Comparison of ENCODE assay signal across 27 mouse cellular contexts in the genomic region with DNA sequence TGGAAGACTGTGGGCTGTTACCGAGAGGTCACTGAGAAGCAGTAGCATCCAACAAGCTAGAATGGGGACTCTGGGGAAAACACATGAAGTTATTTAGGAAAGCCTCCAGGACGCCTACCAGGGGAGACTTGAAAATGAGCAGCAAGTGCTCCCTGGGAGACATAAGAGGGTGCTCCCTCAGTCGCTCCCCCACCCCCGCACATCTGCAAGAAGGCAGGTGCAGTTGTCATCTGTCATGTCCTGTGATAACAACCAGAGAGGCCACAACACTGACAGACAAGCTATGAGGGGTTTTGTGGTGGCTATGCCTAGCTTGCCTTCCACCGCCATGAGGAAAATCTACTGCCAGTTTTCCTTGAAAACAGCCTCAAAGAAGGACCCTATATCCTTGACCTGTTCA. TPM values are rescaled to one million over a fixed set of nuclear protein-coding genes. Genes with fewer than 3 reads are reported as not detected.
DNase-seq lines count a peak whose midpoint lies in the region; ATAC-seq and TF ChIP-seq lines count a peak whose summit lies in the region.
"Had no signal": no experiment of that assay in that cellular context is flagged by ENCODE, and none has a peak within 500 bp of the region (broad histone marks: within the 10 kb centered on the region; RNA-seq: fewer than 3 reads in every experiment).

No protein-coding gene starts in this region.

- no peaks in the 10 kb centered on the region for H3K36me3 ChIP-seq in heart, embryonic 13.5 days
- peaks cover 0 to 23% of the 10 kb centered on the region in 2 experiments for H3K36me3 ChIP-seq in CH12.LX (replicated peaks in 1 of 2; ENCODE audit: control insufficient read depth in 1 of 2, insufficient read depth in 1 of 2, low read length in 1 of 2)
- H3K36me3 ChIP-seq: embryonic facial prominence, embryonic 12.5 days; embryonic facial prominence, embryonic 15.5 days had no signal

- no peaks in the 10 kb centered on the region for H3K27me3 ChIP-seq in heart, embryonic 13.5 days (replicated peaks)
- no peaks in the 10 kb centered on the region for H3K27me3 ChIP-seq in CH12.LX (replicated peaks)
- H3K27me3 ChIP-seq: embryonic facial prominence, embryonic 12.5 days; embryonic facial prominence, embryonic 15.5 days had no signal

- TF ChIP-seq POLR2A in CH12.LX (IDR thresholded peaks at IDR 0.05; ENCODE audit: low read depth, low read length), result no peak

- no peak overlapping the region for H3K4me2 ChIP-seq in heart, embryonic 13.5 days
- peak overlapping the region; percentile 53 for H3K4me2 ChIP-seq in CH12.LX (ENCODE audit: insufficient read depth, low read depth, poor library complexity, severe bottlenecking)
- H3K4me2 ChIP-seq: embryonic facial prominence, embryonic 12.5 days; embryonic facial prominence, embryonic 15.5 days; hindbrain, embryonic 14.5 days had no signal

- in situ Hi-C loops in CH12.LX (cut with MboI; ENCODE audit: low pct_ligation_motif_present, low pct_unique_long_range_greater_than_20kb, low sequenced_read_pairs), result no loop called here

- TF ChIP-seq RAD21 in CH12.LX (IDR thresholded peaks at IDR 0.05; ENCODE audit: low read depth, low read length), result no peak

- peaks cover 76% of the 10 kb centered on the region for H3K79me2 ChIP-seq in CH12.LX (replicated peaks; ENCODE audit: control insufficient read depth, extremely low read depth, insufficient read depth, poor library complexity, severe bottlenecking)

- no peak for ATAC-seq in heart, embryonic 13.5 days (ENCODE audit: extremely low read depth, insufficient number of reproducible peaks, low FRiP score, low TSS enrichment)
- ATAC-seq: forebrain, embryonic 14.5 days; forebrain, postnatal 0 days; hindbrain, postnatal 0 days; inflammation-experienced regulatory T-cells, adult 6 months; intestine, embryonic 16.5 days had no signal

- no peaks in the 10 kb centered on the region for H3K9me3 ChIP-seq in heart, embryonic 13.5 days
- H3K9me3 ChIP-seq in CH12.LX (replicated peaks; ENCODE audit: low read length), result no peaks in the 10 kb centered on the region
- H3K9me3 ChIP-seq: embryonic facial prominence, embryonic 12.5 days; embryonic facial prominence, embryonic 15.5 days had no signal

- no peak for TF ChIP-seq EP300 in CH12.LX (IDR thresholded peaks at IDR 0.05; ENCODE audit: low read length)

- WGBS in heart, embryonic 13.5 days, result 50% methylated on average over 5 of the region's 5 CpGs

- H3K9ac ChIP-seq in heart, embryonic 13.5 days, result 0 out of 2 replicates have a peak overlapping the region, but pooled peaks have one; percentile 30
- H3K9ac ChIP-seq in CH12.LX (ENCODE audit: insufficient read depth, low read depth), result peak overlapping the region; percentile 55; the same call in 1 of the 2 replicates
- H3K9ac ChIP-seq: embryonic facial prominence, embryonic 12.5 days; embryonic facial prominence, embryonic 15.5 days; forebrain, postnatal 0 days; hindbrain, embryonic 14.5 days had no signal

- H3K27ac ChIP-seq in heart, embryonic 13.5 days (replicated peaks), result peak overlapping the region; percentile 10; the same call in 1 of the 2 replicates
- peak overlapping the region; percentile 80 for H3K27ac ChIP-seq in layer of hippocampus, adult 2 months
- peak overlapping the region; percentile 95 for H3K27ac ChIP-seq in CH12.LX (ENCODE audit: insufficient read depth, low read depth)
- H3K27ac ChIP-seq: embryonic facial prominence, embryonic 12.5 days; embryonic facial prominence, embryonic 15.5 days; hindbrain, embryonic 14.5 days had no signal

- dilution Hi-C loops in CH12.LX (cut with MboI; ENCODE audit: extremely low pct_ligation_motif_present, extremely low pct_unique_long_range_greater_than_20kb, low sequenced_read_pairs), result no loop called here

- no peak for TF ChIP-seq CTCF in layer of hippocampus, adult 2 months (conservative IDR thresholded peaks at IDR 0.05)
- no peak for TF ChIP-seq CTCF in CH12.LX (conservative IDR thresholded peaks at IDR 0.05 in 1 of 2, IDR thresholded peaks at IDR 0.05 in 1 of 2; ENCODE audit: low read depth in 2 of 2, low read length in 2 of 2)

- intact Hi-C loops in heart, postnatal 25 days (cut with DNase I), result no loop called here

- H3K4me1 ChIP-seq in heart, embryonic 13.5 days, result peaks cover 74% of the 10 kb centered on the region
- H3K4me1 ChIP-seq in CH12.LX (ENCODE audit: control insufficient read depth in 1 of 2, insufficient read depth in 2 of 2), result peaks cover 49 to 85% of the 10 kb centered on the region in 2 experiments

- no peak overlapping the region for H3K4me3 ChIP-seq in heart, embryonic 13.5 days
- H3K4me3 ChIP-seq in layer of hippocampus, adult 2 months, result no peak overlapping the region
- H3K4me3 ChIP-seq in CH12.LX (replicated peaks in 1 of 3; ENCODE audit: low read depth in 2 of 3, low read length in 2 of 3, poor library complexity in 1 of 3), result no peak overlapping the region
- H3K4me3 ChIP-seq: embryonic facial prominence, embryonic 12.5 days; embryonic facial prominence, embryonic 15.5 days had no signal

- peak; percentile 90 for DNase-seq in heart, adult 11 months
- DNase-seq in heart, postnatal 25 days (ENCODE audit: low spot score), result no peak
- DNase-seq in heart, adult 18-20 months, result no peak
- DNase-seq in layer of hippocampus, adult 2 months (ENCODE audit: low spot score in 2 of 2), result no peak
- no peak for DNase-seq in layer of hippocampus, adult 18-20 months (ENCODE audit: low spot score in 2 of 2)
- no peak for DNase-seq in CH12.LX (ENCODE audit: extremely low read depth)
- DNase-seq in kidney, postnatal 36 days, result no peak
- DNase-seq: adrenal gland, adult 2 months; adrenal gland, postnatal 14 days; B cell, adult 2 months; cerebellum, adult 11 months; cerebellum, adult 2 months; cerebellum, adult 9-11 months; cerebellum, postnatal 25 days; forebrain, postnatal 0 days; gastrocnemius, postnatal 10 days; gastrocnemius, postnatal 36 days; heart, postnatal 36 days; kidney, adult 18-20 months had no signal

TF ChIP-seq in CH12.LX, 34 proteins besides CTCF, POLR2A, EP300 and RAD21:
- TF ChIP-seq IRF4 (IDR thresholded peaks at IDR 0.05; ENCODE audit: low read depth, low read length) (no peak), GABPA (IDR thresholded peaks at IDR 0.05; ENCODE audit: insufficient replicate concordance, low read depth, low read length) (no peak), USF2 (conservative IDR thresholded peaks at IDR 0.05; ENCODE audit: low read depth, low read length) (no peak), BHLHE40 (IDR thresholded peaks at IDR 0.05; ENCODE audit: low read depth, low read length) (0 out of 2 replicates have a peak, but pooled peaks have one; percentile 21), MYC (IDR thresholded peaks at IDR 0.05; ENCODE audit: low read depth, low read length) (no peak), NELFE (IDR thresholded peaks at IDR 0.05; ENCODE audit: low read depth, low read length) (no peak), UBTF (IDR thresholded peaks at IDR 0.05; ENCODE audit: low read depth, low read length) (no peak), ZMIZ1 (IDR thresholded peaks at IDR 0.05; ENCODE audit: low read depth, low read length) (no peak), CHD1 (IDR thresholded peaks at IDR 0.05; ENCODE audit: low read depth, low read length) (no peak), E2F4 (IDR thresholded peaks at IDR 0.05; ENCODE audit: insufficient replicate concordance, low read depth, low read length) (no peak), HCFC1 (IDR thresholded peaks at IDR 0.05; ENCODE audit: low read depth, low read length) (no peak), ZC3H11A (IDR thresholded peaks at IDR 0.05; ENCODE audit: low read depth, low read length) (no peak), SIN3A (IDR thresholded peaks at IDR 0.05; ENCODE audit: low read length) (0 out of 2 replicates have a peak, but pooled peaks have one; percentile 23), TCF12 (IDR thresholded peaks at IDR 0.05; ENCODE audit: low read depth, low read length) (peak; percentile 33; the same call in 1 of the 2 replicates), USF1 (IDR thresholded peaks at IDR 0.05; ENCODE audit: low read depth, low read length) (no peak), POLR2AphosphoS2 (IDR thresholded peaks at IDR 0.05; ENCODE audit: low read depth, low read length) (no peak), KAT2A (IDR thresholded peaks at IDR 0.05; ENCODE audit: insufficient replicate concordance, low read length) (no peak), RCOR1 (conservative IDR thresholded peaks at IDR 0.05; ENCODE audit: low read depth, low read length) (no peak), ZKSCAN1 (IDR thresholded peaks at IDR 0.05; ENCODE audit: borderline replicate concordance, low read depth, low read length) (no peak), MAX (IDR thresholded peaks at IDR 0.05; ENCODE audit: low read length) (no peak), JUND (conservative IDR thresholded peaks at IDR 0.05; ENCODE audit: low read depth, low read length) (no peak), SMC3 (IDR thresholded peaks at IDR 0.05; ENCODE audit: low read depth, low read length) (no peak), NRF1 (IDR thresholded peaks at IDR 0.05; ENCODE audit: low read depth, low read length) (no peak)
TF ChIP-seq in CH12.LX: peak in this region for 3.

RNA-seq across cellular contexts. Expression of a gene that starts 57.7 kb away (rescaled TPM):
- total RNA-seq in heart, postnatal 25 days (2021), result 10 to 100 TPM; 67.1 to 78.4 TPM
- polyA plus RNA-seq in heart, embryonic 13.5 days (2015; fragmentation: Nextera tagmentation; extraction: Ambion mirVana), result 29.7 and 30.8 TPM in 2 replicates
- total RNA-seq in heart, adult 18-20 months (2021), result 10 to 100 TPM; 71.3 to 77.6 TPM
- 10 to 100 TPM; 66.0 to 68.1 TPM for total RNA-seq in layer of hippocampus, adult 2 months (2021)
- 10 to 100 TPM; 66.9 to 67.5 TPM for total RNA-seq in layer of hippocampus, adult 18-20 months (2021)
- total RNA-seq in CH12.LX (2012; rRNA removed) (52.7 and 61.1 TPM in 2 replicates), CH12.LX (2014; rRNA removed) (35.5 and 43.3 TPM in 2 replicates)
- polyA plus RNA-seq in CH12.LX (2012; ENCODE audit: insufficient read length, low read depth), result 88.7 and 96.7 TPM in 2 replicates

Comparison
In these comparisons a context has a peak if more than half of its experiments do, and no peak if none do; other contexts are left out.
1. H3K27ac ChIP-seq: peak in every context shown above with its lines; median percentile 95 in CH12.LX; 80 in layer of hippocampus, adult 2 months; 10 in heart, embryonic 13.5 days.